Mouse (Mus musculus) left cerebral cortex, postnatal 10 days (tissue): ENCODE results near the gene C1ql3. TPM values are rescaled to one million over a fixed set of nuclear protein-coding genes. Genes with fewer than 3 reads are reported as not detected.

Experiments used
- DNase-seq, 2 experiments: peaks; one replicate each; pipeline ENCODE4 v3.0.0; 2021 to 2022; ENCODE audit warnings: low spot score in 2 of 2, mixed read lengths in 1 of 2; ENCODE audit errors: extremely low spot score in 1 of 2
- intact Hi-C: fragments of 180-260 bp; cut with DNase I; formaldehyde crosslinking; loops from one replicate; pipeline ENCODE4 v1.15.1; 2025
- total RNA-seq, 2 experiments: library from RNA; stranded (reverse); gene quantifications; 2 replicates each; pipeline ENCODE4 v1.2.3; 2021

C1ql3 gene
- total RNA-seq = 10 to 100 TPM; 50.8 to 58.1 TPM

DNA sequence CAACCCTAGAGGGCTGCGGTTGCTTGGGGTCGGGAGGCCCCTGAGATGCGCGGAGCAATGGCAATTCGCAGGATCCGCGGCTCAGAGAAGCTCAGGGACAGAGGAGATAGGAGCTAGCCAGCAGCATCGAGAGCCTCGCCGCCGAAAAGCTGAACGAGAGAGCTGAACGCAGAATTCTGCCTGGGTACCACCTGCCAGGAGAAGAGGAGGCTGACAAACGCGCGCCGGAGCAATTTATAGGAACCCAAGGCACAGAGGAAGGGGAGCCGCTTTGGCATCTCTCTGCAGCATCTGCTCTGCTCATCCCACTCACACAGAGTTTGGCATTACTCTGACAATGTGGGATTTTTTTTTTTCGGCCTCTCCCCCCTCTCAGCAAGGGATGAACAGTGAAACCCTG is at the start of gene C1ql3:
TSS of gene C1ql3 (minus strand) at position 335 of the 400 bp plus-strand sequence.
- intact Hi-C loops = no loop called here
- peak; percentile 71 to 81 for DNase-seq

DNA sequence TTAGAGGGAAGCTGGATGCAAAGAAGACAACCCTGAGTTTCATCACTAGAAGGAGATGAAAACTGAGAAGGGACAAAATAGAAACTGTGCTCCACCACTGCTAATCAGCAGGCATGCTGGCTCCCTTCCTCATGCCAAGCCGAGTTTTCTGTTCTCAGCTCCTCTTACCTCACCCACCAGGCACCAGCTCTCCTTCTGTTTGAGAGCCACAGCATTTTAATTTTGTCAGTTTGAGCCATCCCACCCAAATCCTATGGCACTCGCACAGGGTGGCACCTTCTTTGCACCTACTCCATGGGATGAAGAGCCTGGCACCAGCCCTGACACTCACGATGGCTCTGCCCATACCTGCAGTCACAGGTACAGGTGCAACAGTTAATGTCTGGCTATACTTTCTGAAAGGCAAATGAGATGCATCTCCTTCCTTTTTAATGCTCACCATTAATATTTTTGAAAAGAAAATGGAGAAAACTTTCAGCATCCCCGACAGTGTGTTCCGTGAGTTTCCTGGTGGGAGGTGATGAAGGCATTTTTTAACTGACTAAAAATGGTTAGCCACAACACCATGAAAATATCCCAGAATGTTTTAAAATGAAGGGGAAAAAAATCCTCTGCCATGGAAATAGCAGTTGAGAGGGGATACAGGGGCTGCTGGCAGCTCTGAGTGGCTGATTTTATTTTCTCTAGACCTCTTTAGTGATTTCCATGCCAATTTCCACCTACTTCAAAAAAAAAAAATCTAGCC is 49.0 kb upstream of the C1ql3 start:
- intact Hi-C loops = no loop called here
- peak in 1 of 2 experiments; percentile 13 for DNase-seq

DNA sequence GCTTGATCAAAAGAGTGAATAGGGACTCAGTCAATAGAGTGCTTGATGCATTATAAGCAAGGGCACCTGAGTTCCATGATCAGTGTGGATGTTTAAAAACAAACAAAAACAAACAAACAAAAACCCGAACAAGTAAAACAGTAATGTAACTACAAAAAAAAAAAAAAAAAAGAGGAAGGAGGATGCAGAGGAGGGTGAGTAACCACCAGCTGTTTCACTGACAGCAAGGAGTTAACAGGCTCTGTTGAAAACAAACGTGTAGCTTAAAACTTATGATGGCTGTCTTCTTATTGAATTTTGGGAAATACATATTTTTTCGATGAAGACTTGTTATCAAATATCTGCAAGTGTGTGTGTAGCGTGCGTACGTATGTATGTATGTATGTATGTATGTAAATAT is 37.0 kb upstream of the C1ql3 start:
- no peak for DNase-seq
- intact Hi-C loops = no loop called here

DNA sequence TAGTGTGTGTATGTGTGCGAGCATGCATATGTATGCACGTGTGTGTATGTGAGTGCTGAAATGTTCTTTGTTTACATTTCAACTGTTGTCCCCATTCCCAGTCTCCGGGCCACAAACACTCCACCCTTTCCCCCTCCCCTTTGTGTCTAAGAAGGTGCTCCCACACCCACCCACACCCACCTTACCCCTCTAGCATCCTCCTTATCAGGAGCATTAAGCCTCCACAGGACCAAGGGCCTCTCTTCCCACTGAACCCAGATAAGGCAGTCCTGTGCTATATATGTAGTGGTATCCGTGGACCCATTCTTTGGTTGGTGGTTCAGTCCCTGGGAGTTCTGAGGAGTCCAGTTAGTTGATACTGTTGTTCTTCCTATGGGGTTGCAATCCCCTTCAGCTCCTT is 32.9 kb upstream of the C1ql3 start:
- DNase-seq = no peak
- intact Hi-C loops = no loop called here

DNA sequence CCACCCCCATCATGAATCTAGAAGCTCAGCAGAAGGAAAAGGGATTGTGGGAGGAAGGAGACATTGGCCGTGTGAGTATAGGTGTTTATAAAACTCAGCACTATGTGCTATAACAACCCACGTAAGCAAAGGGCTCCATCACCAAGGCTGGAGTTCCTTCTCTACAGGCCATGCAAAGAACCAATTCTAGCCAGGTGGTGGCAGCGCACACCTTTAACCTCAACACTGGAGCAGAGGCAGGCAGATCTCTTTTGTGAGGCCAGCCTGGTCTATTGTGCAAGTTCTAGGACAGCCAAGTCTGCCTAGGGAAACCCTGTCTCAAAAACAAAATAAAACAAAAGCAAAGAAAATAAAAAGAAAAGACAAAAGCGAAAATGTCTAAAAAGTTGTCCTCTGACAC is 28.2 kb upstream of the C1ql3 start:
- intact Hi-C loops = no loop called here
- DNase-seq = no peak

DNA sequence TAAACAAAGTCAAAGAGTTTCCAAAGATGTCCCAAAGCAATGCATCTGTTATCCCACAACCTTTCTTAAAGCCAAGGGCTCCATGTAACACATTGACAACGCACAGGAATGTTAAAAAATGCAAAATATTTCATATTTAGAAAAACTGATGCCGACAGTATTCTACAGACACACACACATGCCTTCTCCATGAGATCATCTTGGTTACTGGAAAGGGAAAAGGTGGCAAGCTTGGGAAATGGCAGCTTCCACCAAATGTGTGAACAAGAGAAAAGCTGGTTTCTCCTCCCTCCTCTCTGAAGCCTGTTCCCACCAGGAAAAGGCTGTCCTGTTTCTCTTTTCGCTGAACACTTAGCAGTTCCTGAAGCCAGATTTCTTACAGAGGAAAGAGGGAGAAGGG is 27.2 kb upstream of the C1ql3 start:
- DNase-seq = no peak
- intact Hi-C loops = no loop called here

DNA sequence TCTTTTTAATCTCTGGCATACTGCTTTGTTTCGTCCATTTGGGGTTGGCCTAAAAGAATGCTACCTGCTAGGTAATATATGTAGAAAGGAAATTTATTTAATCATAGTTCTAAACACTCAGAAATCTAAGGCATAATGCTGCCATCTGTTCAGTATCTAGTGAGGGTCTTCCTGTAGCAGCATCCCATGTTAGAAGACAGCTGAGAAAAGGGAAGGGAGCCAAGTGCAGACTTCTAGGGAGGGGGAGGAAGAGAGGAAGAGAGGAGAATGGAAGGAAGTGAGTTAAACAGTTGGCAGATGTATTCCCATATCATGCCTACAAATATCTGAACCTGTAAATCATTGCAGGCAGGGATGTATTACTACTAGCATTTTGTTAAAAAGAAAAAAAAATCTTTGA is 7.3 kb upstream of the C1ql3 start:
- no peak for DNase-seq
- intact Hi-C loops = no loop called here

DNA sequence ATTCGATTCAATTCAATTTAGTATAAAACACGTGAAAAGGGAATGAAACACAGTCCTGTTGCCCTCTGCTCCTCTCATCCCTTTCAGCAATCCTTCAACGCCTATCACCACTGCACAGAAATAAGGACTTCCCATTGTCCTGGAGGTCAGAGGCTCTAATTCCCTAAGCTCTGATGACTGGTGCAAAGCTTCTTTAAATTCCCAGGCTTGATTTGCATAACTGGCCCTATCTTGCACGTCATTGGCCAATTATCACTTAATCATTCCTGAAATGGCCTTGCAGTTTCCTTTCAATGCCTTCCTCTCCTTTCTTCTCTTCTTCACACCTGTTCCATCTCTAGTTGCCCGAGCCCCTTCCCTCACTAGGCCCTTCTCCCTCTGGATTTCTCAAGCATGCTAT is 6.8 kb upstream of the C1ql3 start:
- intact Hi-C loops = no loop called here
- DNase-seq = no peak

DNA sequence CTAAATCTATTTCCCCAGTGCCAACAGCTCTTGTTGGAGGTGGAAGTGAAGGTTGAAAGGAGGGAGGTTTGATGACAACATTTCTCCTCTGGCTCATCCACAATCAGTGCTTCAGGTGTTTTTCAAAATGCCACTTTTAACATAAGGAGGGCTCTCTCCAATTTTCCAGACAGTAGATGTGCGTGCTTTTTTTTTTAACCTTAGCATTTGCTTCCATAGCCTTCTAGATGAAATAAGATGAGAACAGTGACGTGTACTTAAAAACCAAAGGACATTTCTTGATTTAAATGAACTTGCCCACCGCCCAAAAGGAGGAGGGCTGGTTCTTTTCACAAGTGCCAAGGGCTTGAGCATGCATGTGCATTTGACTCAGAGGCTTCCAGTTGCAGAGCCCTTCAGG is 367 bp upstream of the C1ql3 start:
- intact Hi-C loops = no loop called here
- no peak for DNase-seq

DNA sequence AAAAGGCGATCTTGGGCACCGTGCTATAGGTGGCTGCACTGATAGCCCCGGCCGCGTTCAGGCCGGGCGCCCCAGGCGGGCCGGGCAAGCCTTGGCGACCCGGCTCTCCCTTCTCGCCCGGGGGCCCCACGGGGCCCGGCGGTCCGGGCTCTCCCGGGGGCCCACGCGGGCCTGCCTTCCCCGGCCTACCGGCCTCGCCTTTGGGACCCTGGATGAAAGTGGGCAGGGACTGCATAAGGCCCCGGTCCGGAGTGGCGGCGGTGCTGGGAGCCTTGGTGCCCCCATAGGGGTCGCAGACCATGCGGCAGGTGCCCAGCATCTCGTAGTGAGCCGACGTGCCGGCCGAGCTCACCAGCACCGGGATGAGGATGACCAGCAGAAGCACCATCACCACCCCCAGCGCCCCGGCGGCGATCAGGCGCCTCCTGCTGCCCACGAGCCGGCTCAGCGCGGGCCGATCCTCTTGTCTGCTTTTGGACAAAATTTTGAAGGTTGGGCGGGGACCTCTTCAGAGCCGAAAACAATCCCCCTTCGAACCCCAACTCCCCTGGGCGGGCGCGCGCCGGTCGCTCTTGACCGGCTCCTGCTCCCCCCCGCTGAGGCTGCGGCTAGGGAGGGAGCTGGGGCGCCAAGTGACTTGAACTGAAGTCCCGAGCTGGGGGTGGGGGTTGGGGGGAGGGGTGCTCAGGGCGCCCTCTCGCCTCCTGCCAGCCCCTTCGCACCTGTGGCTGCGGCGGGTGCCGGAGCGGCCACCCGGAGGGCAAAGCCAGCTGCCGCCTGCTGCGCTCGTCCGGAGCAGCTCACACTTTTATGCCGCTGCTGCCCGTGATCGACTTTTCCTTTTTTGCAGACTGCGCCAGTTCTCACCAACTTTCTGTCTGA is 905 bp downstream of the C1ql3 start:
- intact Hi-C loops = no loop called here

DNA sequence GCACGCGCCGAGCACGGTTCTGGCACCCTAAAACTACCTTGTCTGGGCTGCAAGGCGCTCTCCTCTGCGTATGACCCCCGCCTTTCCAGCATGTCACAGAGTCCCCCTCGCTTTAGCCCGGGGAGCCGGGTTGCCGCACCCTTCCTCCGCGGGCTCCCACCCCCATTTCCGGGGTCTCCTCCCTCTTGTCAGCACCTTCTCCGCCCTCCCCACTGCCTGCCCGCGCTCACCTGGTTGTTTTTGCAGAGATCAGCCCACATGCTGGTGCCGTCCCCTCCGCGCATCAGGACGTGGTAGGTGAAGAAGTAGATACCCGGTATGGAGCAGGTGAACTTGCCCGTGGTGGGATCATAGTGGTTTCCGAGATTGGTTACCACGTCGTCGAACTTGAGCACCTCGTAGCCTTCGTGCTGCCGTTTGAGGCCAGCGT is 1.6 kb downstream of the C1ql3 start:
- intact Hi-C loops = no loop called here
- peak in 1 of 2 experiments; percentile 36 for DNase-seq

More for the DNA sequence above, 905 bp downstream of the C1ql3 start:
- DNase-seq = peak; percentile 34 to 69

DNA sequence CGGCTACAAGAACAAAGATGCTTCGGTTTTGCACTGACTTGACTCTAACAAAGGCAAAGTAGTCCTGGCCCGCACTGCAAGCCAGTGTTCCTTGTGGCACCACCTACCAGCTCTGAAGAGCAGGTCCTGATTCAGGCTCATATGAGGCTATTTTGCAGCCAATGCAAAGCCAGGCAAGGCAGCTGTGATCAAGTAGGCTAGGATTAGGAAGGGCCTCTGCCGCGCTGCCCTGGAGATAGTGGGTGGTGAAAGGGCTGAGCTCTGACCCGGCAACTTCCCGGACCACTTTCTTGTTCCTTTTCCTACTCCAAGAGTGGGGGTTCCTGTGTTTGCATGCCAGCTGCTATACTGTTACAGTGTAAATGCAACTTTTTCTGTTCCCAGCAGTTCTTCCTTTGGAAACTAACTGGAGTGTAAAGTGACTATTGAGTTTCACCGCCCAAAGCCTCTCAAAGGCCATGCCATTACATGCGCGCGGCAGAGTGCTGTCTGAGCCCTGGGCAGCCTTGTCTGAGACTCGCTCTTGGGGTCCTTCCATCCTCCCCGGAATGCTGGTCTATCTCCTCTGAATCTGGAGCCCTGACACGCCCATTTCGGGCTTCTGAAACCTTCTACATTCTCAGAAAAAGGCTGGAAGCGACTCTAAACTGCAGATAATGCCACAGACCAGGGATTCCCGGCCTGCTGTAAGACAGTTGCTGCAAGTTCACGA is 2.2 kb downstream of the C1ql3 start:
- DNase-seq = peak in 1 of 2 experiments; percentile 19
- intact Hi-C loops = loop anchor here (5.0 to 10.0 kb wide), 3 partner anchors 228 to 555 kb away; no protein-coding TSS in a partner anchor

DNA sequence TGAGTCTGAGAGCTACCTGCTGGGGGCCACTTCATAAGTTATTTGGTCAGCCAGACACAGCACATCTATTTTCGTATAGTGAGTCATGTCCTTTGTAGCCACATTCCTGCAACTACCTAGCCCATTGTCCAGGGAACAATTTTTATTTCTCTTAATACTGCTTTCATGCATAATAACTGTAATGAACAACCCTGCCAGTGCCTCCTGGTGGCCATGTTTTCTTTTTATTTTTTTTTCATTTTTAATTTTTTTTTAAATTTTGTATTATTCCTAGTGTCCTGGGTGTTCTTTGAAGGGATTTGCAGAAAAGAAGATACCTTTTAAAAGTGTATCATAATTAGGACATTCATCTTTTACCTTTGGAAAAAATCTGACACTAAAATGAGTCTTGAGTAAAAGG is 3.2 kb downstream of the C1ql3 start:
- intact Hi-C loops = loop anchor here (5.0 to 10.0 kb wide), 3 partner anchors 229 to 554 kb away; no protein-coding TSS in a partner anchor

DNA sequence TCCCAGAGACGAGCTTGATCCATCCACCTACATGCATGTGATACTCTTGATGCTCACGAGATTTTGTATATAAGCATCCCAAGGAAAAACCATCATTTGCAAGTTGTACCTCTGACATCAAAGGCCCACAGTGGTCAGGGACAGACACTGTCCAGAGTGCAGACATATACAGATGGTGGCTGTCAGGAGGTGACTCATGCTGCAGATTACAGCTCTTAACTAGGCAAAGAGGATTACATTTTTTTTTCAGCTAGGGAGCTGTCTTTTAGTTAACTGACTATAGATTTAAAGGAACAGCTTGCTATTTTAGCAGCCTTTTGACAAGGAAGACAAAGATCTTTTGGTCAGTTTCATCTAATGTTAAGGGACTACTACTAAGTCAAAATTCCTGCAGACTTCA is 11.6 kb downstream of the C1ql3 start:
- no peak for DNase-seq

More for the DNA sequence above, 3.2 kb downstream of the C1ql3 start:
- no peak for DNase-seq

DNA sequence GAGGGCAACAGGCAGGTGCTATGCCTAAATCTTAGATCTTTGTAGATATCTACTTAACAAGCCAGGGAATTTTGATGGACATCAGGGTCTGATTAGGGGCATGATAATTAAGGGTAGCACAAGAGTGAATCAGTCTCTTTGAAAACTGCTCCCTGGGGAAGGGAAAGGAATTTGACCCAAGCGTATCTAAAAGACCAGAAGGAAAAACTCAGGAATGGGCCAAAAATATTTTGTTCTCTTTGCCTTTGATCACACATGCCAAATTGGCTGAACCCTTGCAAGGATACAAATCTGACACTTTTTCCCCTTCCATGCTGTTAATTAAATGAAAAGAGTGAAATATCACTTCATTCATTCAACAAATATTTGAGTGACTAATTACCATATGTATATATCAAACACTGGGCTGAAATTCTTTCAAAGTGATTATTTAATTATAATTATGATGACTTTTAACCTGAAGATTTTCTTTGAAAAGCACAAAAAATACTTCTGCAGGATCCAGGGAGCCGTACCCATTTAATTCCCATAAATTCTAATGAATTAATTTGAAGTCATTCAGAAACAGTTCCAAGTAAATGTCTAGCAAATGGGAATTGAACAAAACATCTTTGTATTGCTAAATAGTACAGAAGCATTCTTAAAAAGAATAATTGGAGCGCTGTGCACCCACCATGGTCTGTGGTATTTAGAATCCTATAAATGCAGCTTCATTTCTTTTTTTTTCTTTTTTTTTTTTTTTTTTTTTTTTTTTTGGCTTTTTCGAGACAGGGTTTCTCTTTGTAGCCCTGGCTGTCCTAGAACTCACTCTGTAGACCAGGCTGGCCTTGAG is 26.5 kb downstream of the C1ql3 start:
- intact Hi-C loops = no loop called here

More for the DNA sequence above, 11.6 kb downstream of the C1ql3 start:
- intact Hi-C loops = loop anchor here (10.0 kb wide), 1 partner anchor 545 kb away; no protein-coding TSS in a partner anchor

DNA sequence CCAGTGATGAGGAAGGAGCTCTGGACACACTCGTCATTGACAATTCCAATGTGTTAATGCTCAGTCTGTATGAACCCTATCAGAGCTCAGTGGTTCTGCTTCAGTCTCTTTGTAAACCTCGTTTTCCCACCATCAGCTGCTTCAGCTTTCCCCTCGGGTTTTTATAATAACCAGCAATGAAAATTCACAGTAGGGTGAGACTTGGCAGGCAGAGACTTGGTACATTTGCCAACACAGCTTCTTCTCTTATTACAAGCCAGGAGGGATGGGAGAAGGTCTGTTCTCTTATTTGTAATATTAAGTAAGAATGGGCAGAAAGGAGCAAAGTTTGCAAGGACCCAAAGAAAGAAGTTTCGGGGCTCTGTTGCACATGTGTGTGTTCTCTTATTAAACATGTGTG is 32.8 kb downstream of the C1ql3 start:
- no peak for DNase-seq
- intact Hi-C loops = no loop called here

More for the DNA sequence above, 26.5 kb downstream of the C1ql3 start:
- DNase-seq = no peak

DNA sequence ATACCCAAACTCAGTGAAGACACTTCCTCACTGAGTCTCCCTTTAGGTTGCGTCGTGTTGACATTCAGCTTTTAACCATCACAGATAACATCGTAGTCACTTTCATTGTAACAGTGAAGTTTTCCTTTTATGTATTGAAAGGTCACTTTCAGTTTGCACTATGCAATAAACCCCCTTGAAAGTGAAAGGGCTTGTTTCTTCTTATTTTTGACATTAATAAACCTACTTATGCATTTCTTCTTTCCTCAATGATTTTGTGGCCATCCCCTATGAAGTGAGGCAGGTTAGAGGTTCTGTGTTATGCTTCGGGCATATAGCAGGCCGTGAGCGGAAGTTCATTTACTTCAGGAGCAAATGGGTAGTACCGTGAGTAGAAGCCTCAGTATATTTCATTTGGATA is 34.2 kb downstream of the C1ql3 start:
- DNase-seq = no peak
- intact Hi-C loops = no loop called here

DNA sequence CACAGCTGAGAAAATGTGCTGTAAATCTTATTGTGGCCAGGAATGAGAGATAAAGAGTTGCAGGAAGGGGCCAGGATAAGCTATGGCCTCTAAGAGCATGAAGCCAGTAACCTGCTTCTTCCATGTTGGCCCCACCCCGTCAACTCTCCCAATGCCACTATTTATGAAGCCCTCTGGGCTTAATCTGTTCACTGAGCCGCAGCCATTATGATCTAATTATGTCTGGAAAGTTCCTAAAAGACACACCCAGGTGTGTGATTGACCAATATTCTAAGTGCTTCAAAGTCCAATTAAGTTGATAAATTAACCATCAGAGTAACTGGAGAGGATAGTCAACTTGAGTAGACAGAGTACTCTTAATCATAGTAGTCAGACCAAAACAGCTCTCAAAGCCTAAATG is 37.9 kb downstream of the C1ql3 start:
- intact Hi-C loops = no loop called here
- DNase-seq = no peak
